Mouse (Mus musculus) naive thymus-derived CD4-positive, alpha-beta T cell, adult 2 months (primary cell): ENCODE data around the gene Wwc1.

Source experiments
- DNase-seq: peaks from one replicate; pipeline ENCODE4 v3.0.0-alpha.2; 2011; ENCODE audit warnings: low read depth

Gene Wwc1

DNA sequence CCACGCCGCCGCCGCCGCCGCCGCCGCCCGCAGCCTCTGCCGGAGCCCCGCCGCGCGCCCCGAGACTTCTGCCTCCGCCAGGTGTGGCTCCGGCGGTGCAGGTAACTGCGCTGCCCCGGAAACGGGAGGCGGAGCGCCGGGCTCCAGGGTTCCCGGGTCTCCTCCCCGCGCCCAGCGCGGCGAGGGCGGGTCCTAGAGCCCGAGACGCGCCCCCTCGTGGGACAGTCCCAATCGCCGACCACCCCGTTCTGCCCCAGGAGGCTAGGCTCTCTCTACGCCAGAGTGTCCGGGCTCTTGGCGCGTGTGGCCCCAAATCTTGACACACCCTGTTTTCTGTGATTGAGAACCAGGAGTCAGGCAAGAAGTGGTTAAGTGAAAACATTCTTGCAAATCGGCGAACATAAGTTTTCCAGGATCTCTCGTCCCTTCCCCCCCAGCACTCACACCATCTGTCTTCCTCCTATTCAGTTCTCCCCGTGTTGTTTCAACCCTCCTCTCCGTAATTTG, at the start of gene Wwc1:
TSS of gene Wwc1 (minus strand) at position 117 of the 507 bp plus-strand sequence.
- no peak for DNase-seq

DNA sequence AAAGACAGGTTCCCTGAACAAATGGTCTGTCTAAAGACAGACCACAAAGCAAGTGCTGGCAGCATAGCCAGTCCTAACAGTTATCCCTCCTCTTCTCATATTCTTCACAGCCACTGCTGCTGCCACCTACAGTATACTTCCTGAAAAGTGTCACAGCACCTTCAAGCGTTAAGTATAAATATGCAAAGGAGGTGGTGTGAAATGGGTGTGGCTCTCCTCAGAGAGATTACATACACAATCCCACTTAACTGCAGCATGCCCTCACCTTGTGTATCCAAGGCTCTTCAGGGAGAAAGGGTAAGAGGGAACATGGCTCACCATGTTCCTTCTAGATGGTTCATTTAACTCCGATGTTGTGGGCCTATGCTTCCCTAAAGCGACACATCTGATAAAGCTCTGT, 39.7 kb upstream of the Wwc1 start:
- no peak for DNase-seq

DNA sequence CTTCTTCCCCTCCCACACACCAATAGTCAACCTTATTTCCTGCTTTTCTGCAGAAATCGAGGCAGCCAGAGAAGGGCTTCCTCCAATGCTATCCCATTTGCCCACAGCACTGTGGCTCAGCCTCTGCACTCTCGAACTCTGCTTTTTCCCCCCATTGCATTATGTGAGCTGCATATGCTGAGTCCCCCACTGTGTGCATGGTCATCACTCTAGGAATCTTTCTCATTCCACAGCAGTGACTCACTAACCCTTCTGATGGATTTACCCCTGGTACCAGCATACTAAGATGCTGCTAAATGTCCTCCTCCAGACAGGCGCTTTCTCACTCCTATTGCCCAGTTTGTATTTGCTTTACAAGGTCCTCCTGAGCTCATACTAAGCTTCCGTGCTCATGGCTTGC, 32.9 kb upstream of the Wwc1 start:
- no peak for DNase-seq

DNA sequence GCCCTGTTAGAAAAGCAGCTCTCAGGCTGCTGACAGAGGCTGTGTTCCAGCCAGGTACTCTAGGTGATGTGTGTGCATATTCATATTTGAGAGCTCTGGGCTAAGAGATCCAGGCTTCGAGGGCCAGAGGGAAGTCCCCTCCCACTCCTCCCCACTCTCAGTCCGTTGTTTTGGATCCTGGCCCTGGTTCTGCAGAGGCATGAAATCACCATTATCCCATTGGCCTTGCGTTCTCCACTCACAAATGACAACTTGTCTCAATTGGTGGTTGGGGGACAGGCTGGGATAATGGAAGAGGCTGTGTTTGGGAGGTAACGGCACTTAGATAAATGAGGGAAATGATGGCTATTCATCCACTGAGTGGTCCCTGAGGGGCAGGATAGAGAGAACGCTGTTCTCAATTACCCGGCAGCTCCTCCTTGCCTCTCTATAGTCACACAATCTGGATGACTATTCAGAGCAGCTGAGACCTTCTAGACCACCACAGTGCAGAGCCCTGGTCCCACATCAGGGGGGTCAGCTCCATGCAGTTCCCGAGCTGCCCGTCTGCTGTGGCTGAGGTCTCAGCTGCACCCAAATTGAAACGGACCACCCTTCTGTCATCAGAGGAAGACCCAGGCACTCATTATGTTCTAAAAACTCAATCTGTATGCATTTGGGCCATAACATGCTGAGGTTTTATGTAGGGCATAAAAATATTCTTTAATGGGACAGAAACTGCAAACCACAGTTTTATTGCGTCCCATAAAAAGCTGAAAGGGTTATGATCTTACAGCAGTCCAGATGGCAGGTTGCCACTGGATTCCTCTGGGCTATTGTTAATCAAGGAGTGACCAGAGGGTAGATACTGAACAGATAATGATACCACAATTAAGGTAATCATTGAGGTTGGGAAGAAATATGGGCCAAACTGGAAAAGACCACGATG, 29.2 kb upstream of the Wwc1 start:
- no peak for DNase-seq

DNA sequence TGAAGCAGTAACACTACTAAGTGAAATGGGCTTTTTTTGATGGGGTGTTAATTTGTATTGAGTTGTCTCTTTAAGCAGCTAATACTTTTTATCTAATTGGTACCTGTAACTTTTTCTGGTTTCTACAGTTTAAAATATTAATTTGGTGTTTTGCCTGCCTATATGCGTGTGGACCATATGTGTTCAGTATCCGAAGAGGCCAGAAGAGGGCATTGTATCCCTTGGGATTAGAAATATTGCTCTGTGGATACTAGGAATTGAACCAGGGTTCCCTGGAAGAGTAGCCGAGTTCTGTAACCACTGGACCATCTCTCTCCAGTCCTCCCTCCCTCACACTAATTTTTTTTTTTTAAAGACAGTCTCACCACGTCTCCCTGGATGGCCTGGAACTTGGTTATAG, 22.6 kb upstream of the Wwc1 start:
- no peak for DNase-seq

DNA sequence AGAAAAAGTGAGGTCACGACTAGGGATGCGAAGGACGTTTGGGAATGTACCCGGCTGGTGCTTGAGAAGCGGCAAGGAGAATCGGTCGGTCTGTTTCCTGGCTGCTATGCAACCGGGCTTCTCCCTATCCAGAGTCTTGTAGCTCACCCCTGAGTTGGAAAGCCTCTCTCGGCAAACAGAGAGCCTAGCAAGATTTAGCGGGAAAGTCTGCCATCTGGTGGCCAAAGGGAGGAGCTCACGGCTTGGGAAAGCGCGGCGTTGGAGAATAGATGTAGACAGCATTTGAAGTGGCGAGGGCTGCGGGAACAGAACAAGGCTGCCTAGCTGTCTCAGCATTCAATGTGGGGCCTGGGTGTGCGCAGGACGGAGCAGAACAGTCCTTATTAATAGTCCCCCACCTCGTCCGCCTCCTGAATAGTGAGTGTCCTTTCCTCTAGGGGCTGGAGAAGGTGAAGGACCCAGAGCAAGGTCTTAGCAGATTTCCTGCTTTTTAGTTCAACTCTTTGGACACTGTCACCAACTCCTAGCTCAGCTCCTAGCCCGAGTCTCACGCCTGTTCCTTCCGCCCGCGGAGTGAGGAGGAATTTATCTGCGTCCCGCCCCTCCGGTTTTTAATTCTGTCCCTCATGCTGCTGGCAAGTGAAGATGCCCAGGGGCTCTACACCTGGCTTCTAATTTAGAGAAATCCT, 21.1 kb upstream of the Wwc1 start:
- DNase-seq: peak; percentile 40

DNA sequence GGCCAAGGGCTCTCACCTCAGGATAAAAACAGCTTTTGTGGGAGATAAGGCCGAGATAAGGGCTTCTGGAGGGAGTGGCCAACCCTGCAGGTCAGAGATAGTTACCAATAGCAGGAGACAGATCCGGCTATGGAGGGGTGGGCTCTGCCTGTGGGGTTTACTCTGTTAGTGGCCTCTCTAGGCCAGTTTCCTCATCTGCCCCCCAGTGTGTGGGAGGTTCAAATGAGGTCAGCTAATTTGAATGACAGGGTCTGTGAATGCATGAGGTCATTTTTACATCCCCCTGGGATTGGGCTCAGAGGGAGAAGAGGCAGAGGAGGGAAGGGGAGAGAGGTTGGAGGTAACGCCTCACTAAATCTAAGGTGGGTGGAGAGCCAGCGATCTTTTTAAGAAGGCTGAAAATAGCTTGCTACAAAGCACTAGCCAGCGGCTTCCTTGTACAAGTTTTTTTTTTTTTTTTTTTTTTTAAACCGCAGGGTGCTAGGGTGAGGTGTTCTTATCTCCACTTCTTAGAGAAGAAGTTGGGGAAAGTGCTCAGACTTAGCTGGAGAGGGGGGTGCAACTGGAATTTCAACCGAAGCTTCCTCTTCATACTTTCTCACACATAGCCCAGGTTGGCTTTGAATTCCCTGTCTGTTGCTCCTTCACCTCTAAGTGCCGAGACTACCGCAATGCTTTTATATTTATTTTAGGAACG, 20.4 kb upstream of the Wwc1 start:
- no peak for DNase-seq

DNA sequence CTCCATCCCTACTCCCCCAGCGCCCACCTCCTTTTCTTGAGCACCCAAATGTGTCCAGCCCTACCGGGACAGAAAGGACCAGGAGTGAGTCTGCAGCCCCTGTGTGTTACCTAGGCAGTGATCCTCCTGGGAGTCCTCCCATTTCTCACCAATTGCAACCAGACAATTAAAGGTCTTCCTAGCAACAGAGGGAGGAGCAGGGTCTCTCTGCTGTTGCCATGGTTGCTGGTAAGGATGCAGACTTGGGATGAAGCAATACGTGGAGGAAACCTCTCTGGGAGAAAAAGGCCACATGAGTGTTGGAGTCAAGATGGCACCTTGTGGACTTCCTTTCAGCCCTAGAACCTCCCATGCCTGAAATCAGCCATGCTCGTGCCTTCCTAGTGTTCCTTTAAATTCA, 19.7 kb upstream of the Wwc1 start:
- DNase-seq: no peak

DNA sequence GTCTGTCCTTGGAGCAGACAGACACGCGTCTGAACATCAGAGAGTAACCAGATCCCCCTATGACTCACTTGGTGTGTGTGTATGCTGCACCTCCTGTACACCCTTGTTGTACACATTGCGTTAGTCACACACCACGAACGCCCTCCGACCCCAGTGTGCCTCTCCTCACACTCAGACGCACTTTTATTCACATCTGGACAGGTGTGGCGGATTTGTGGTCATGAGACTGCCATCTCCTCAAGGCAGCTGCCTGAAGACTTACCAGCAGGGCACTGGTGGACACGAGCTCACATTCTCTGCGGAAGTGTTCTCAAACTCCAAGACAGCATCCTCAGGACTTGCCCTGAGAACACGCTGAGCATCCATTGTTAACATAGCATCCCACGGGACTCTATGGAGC, 17.7 kb upstream of the Wwc1 start:
- no peak for DNase-seq

DNA sequence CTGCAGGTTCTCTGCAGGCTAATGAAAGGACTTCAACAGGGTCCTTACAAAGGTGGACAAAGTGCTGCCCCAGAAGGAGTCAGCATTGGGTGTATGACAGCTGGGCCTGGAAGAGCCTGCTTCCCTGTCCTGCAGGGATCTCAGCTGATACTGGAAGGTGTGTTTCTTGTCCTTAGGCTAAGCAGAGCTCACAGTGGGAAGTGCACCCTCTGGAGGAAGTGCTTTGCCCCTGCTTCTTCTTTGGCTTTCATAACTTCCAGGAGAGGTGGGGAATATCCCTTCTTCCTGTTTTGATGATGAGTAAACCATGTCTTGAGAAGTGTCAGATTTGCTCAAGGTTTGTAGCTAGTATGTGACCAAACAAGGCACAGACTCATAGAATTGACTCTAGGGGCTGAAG, 15.0 kb upstream of the Wwc1 start:
- no peak for DNase-seq

DNA sequence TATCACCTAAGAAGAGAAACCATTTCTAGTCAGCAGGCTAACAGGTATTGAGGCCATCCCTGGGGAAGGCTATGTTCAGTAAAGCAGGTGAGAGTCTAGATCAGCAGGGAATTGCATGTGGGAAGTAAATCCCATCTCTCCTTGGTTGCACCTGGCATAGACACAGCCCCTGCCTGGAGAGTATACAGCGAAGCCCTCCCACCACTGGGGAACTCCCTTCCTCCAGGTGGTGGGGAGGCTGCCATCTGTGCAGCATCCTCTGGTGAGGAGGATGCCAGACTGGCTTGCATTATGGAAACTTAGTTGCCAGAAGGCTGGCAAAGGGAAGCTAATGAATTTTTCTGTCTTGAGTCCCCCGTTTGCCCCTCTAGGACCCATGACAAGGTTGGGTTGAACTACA, 11.5 kb upstream of the Wwc1 start:
- no peak for DNase-seq

DNA sequence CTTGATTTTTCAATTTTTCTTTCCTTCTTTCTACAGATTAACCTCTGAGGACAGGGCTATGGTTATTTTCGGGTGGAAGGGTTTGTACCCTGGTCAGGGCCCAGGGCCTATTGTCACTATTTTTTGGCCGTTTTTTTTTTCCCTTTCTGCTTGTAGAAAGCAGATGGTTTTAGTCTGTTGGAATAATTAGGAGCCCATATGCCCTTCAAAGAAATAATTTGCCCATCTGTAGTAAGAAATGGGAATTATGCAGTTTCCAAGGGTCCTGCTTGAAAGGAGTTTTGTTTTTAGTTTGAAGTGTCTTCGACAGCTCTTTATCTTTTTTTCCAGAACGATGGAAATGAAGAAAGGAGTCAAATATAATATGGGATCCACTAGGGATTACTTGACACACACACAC, 9.6 kb upstream of the Wwc1 start:
- no peak for DNase-seq

DNA sequence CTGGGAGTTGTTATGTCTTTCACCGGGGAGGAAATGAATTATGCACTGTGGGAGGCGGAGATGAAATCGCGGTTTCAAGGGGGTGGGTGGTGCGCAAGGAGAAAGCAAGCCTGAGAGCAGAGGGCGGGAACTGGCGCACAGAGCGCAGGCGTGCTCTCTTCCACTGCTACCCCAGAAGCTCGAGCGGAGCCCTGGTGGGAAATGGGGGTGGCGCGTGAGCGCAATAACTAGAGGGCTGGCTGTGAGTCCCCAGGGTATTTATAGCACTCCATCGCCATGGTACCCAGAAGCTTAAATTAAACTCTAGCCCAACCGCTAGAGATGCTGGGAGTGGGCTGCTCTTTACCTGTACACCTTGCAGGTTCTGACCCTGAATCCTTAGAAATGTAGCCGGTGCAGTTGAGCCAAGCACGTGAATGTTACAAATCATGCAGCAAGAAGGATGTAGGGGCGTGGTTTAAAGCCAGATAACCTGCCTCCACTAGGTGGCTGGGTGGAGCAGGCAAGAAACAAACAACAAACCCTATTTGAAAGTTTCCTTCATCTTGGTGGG, 5.6 kb upstream of the Wwc1 start:
- DNase-seq: peak; percentile 5

DNA sequence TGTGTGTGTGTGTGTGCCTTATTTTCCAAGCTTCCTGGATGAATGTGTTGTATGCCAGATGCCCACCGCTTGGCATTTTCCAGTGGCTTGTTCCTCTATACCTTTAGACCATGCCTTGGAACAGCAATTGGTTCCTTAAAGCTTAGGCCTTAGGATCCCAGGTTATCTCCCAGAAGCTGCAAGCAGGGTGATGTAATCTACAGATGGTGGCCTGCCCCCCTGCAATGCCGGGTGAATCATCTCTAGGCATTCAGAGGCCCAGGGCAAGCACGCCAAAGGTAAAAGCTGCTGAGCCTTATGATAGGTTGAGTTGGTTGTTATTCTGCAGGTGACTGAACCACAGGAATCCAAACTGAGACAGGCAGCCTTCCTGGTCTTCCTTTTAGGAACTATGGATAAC, 2.4 kb upstream of the Wwc1 start:
- DNase-seq: no peak

DNA sequence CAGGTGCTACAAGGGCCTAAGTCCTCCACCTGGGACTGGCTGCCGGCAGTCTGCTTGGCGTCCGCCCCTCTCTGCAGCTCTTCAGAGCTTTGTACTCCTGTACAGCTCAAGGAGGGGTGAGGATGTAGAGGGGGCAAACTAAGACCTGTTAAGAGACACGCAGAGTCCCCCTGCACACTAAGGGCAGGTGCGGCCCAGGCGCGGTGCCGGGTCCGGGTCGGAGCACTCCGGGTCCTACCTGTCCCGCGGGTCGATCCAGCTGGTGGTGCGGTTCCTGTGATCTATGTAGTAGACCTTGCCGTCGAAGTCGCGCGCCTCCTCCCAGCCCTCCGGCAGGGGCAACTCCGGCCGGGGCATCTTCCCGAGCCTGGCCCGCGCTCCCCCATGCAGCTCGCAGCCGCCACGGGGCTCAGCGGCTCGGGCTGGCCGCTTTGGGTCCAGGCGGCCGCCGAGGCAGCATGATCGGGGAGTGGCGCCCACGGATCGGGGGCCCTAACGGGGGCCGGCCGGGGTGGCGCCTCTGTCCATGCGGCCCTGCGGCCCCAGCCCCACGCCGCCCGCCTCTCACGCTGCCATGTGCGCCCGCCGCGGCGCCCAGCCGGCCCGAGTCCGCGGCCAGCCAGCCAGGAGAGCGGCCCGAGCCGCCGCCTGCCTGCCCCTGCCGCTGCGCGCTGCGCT, 455 bp downstream of the Wwc1 start:
- no peak for DNase-seq

DNA sequence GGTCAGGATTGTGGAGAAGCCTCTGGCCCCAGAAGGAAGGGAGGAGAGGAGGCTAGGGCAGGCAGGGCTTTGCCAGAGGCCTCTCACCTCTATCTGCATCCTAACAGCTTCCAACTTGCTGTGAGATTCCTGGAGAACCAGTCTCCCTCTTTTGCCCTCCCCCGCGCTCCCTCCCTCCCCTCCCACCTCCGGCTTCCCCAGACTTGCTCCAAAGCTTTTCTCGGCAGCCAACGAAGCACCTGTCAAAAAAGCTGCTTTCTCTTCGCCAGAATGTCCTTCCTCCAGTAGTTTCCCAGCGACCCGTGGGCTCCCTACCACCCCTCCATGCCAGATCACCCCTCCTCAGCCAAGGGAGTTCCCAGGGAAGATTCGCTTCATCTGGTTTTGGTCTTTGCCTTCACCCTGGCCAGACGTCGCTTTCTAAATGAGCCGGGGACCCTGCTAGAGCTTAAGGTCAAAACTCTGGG, 1.0 kb downstream of the Wwc1 start:
- DNase-seq: no peak

DNA sequence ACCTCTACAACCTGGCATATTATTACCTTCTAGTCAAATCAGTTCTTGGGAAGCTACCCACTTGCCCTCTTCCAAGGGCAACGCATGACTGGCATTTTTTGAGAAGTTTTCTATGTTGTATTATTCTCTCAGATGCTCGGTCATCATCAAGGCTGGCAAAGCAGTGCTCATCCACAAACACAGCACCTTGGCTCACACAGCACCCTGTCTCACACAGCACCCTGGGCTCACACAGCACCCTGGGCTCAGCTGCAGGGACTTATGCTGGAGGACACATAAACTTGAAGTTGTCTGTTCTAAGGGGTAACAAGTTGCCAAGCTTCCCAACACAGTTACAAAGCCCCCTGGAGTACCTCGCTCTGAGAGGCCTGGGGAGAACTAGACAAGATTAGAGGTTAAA, 2.5 kb downstream of the Wwc1 start:
- no peak for DNase-seq

DNA sequence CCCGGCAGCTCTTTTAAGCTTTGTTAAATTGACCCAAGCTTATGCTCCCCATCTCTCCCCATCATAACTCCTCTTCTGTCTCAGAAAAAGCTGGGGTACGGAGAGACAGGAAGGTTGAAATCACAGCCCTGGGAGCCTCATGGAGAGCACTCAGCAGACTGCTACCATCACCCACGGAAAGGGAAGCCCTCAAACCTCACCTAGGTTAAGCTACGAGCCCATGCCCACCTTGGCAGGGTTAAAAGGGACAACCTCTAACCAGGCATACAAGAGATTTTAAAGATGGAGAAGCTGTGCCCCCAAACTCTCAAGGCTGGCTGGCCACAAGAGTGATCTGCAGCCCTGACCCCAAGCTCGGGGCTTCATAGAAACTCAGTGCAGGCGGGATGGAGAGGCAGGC, 3.2 kb downstream of the Wwc1 start:
- DNase-seq: no peak

DNA sequence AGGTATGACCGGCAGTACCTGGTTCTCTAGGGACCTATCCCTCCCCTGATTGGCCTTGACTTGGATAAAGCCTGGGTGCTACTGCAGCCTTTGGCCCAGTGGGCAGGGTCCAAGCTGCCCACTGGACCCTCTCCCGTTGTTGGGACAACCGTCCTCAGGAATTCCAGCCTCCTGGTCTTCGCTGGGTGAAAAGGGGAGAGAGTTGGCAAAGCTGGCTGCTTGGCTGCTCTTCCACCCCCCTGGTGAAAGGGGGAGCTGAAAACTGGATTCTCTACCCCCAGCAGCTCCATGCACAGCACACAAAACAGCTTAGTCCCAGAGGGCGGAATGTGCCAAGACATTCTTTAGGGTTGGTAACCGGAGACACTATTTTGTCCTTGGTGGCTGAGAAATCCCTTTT, 3.8 kb downstream of the Wwc1 start:
- DNase-seq: no peak

DNA sequence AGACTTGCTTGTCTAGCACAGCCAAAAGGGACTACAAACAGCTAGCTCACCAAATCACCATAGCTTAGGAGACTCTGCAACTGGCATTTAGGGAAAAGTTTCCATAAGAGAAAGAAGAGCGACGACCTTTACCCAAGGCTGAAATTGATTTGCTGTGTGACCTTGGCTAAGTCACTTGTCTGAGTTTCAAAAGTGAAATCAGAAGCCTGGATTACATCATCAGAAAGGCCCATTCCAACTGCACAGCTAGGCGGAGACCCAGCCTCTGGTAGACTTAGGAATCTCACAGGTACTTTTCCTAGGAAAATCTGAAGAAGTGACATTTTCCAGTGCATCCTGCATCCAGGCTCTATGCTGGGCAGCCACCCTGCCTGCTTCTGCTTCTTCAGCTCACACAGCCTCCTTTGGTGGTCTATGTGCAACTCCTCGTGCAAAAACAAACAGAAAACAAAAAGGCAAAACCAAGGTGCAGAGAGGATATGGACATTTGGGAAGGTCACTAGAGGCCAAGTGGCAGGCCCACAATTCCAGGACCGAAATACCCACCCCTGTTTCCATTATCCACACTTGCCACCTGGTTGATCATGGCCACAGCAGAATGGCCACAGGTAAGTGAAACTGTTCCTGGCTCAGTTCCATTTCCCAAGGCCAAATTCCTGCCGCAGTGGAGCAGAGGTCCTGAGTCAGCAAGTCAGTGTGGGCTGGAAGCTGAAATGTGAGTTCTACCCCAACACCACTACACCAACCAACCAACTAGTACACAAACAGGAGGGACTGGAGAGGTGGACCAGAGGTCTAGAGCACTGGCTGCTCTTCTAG, 5.5 kb downstream of the Wwc1 start:
- no peak for DNase-seq

DNA sequence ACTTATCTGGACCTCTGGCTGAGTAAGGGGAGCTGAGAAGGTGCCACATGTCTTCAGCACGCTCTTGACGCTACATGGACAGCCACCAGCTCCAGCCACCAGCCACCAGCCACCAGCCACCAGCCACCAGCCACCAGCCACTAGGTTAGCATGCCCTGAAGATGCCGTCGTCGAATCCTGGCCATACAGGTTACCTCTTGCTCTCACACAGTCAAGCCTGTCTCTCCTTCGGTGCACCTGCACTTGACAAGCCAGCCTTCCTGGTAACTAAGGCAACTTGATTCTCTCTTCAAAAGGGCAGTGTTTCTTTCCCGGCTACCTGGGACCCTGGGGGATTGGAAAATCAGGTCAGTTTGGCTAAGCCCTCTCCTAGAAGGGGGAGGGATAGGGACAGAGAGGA, 7.2 kb downstream of the Wwc1 start:
- no peak for DNase-seq
